Mouse (Mus musculus): ENCODE results near the gene Rsl1d1. TPM values are rescaled to one million over a fixed set of nuclear protein-coding genes. Genes with fewer than 3 reads are reported as not detected.

Rsl1d1 gene
- polyA plus RNA-seq, 1 experiment from 2014 or later, result 167 TPM

Small RNA genes within 50 kb of the gene (microRNA-seq; reads per million reads assigned to microRNA genes)
- 36.7 reads per million, percentile 46 among the genes with 10 or more reads in this experiment for gene Gm23935

Other genes starting within 250 kb of the Rsl1d1 start
- gene Snn, start 142.4 kb downstream of the Rsl1d1 start, polyA plus RNA-seq (2014; fragmentation: Nextera tagmentation; extraction: Ambion mirVana), result 129 and 169 TPM in 2 replicates
- 20.7 and 32.0 TPM in 2 replicates for gene Litaf, start 137.2 kb downstream of the Rsl1d1 start, polyA plus RNA-seq (2014; fragmentation: Nextera tagmentation; extraction: Ambion mirVana)
- 28.7 and 34.6 TPM in 2 replicates for gene Txndc11, start 68.7 kb downstream of the Rsl1d1 start, polyA plus RNA-seq (2014; fragmentation: Nextera tagmentation; extraction: Ambion mirVana)
- 62.6 and 80.2 TPM in 2 replicates for gene Zc3h7a, start 26.9 kb downstream of the Rsl1d1 start, polyA plus RNA-seq (2014; fragmentation: Nextera tagmentation; extraction: Ambion mirVana)
- gene Gspt1, start 51.0 kb upstream of the Rsl1d1 start, polyA plus RNA-seq (2014; fragmentation: Nextera tagmentation; extraction: Ambion mirVana), result 56.3 and 61.3 TPM in 2 replicates
- gene Tnfrsf17, start 110.5 kb upstream of the Rsl1d1 start, polyA plus RNA-seq (2014; fragmentation: Nextera tagmentation; extraction: Ambion mirVana), result not detected in 2 replicates
- 12.2 and 16.1 TPM in 2 replicates for gene Snx29, start 119.6 kb upstream of the Rsl1d1 start, polyA plus RNA-seq (2014; fragmentation: Nextera tagmentation; extraction: Ambion mirVana)

Measured in midbrain, embryonic 14.5 days (tissue).